Mouse (Mus musculus): ENCODE data around the gene Abhd2.

Gene Abhd2

GRCm38 (mm10) chr7:79293605-79294232 is 20.7 kb downstream of the Abhd2 start:
- DNase-seq (ENCODE audit: low spot score), result no peak

GRCm38 (mm10) chr7:79294449-79294980 is 21.5 kb downstream of the Abhd2 start:
- DNase-seq (ENCODE audit: low spot score), result no peak

DNA sequence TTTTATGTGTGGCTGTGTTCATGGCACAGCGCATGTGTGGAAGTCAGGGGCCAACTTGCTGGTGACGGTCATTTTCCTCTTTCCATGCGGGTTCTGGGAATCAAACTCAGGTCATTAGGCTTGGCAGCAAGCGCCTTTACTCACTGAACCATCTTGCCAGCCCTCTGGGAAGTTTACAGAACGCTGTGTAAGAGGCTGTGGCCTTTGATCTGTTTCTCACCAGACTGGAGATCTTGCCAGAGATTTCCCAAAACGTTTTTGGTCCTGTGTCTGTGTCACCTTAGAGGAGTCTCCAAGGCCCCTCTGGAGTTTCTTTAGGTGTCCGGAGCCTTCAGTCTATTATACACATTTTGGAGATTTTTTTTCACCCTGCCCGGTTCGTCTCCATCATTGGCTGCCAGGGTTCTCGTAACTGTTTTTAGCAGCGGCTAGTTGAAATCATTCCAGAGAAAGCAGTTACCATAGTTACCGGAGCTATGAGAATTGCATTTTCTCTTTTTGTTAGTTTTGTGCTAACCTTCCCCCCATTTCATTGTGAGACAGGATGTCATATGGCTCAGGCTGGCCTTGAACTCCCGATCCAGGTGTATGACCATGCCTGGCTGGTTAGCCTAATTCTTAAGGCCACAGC is 22.3 kb downstream of the Abhd2 start:
- DNase-seq (ENCODE audit: low spot score), result no peak

GRCm38 (mm10) chr7:79298681-79299080 is 25.7 kb downstream of the Abhd2 start:
- no peak for DNase-seq (ENCODE audit: low spot score)

DNA sequence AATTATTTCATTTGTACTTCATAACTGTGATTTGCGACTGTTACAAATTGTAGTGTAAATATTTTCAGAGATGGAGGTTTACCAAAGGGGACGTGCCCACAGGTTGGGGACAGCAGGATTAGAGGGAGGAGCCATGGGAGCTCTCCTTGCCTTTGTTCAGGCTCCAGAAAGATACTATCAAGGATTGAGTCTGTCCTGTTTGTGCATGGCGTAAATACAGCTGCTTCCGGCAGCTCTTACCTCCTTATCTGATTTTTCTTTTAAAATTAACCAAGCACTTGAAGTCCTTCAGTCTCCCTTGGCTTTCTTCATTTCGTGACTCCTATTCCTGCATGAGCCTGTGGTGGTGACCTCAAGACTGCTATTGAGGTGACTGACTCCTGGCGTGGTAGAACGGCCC is 26.5 kb downstream of the Abhd2 start:
- peak; percentile 51 for DNase-seq (ENCODE audit: low spot score)

GRCm38 (mm10) chr7:79300432-79301151 is 27.6 kb downstream of the Abhd2 start:
- peak; percentile 77 for DNase-seq (ENCODE audit: low spot score)

- DNase-seq (ENCODE audit: low spot score), result no peak
Measured at GRCm38 (mm10) chr7:79302145-79302544, 29.1 kb downstream of the Abhd2 start.

- no peak for DNase-seq (ENCODE audit: low spot score)
Measured at GRCm38 (mm10) chr7:79302586-79302985, 29.6 kb downstream of the Abhd2 start.

- DNase-seq (ENCODE audit: low spot score), result no peak
Measured at GRCm38 (mm10) chr7:79303183-79303761, 30.3 kb downstream of the Abhd2 start.

GRCm38 (mm10) chr7:79308455-79309030 is 35.5 kb downstream of the Abhd2 start:
- DNase-seq (ENCODE audit: low spot score), result no peak

- no peak for DNase-seq (ENCODE audit: low spot score)
Measured at GRCm38 (mm10) chr7:79309247-79310190, 36.5 kb downstream of the Abhd2 start.

GRCm38 (mm10) chr7:79310191-79310555 is 37.2 kb downstream of the Abhd2 start:
- no peak for DNase-seq (ENCODE audit: low spot score)

DNA sequence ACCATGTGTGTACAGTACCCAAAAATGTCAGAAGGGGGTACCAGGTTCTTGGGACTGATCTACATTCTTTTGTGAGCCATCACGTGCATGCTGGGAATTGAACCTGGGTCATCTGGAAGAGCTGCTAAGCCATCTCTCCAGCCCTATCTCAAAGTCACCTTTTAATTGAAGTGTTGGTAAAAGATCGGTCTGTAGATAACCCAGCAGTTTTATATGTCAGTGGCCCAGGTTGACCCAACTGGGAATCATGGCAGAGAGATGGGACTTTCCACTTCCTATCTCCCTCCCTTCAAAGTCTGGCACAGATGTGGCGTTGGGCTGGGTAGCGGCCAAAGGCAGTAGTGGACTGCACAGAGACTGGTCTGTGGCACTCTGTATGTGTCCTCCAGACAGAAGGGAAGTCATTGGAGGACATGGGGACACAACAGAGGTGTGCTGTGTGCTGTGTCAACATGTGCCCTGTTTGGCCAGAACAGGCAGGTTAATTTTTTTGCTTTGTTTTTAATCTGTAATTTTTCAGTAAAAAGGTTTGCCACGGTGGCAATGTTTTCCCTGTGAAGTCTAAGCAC is 38.5 kb downstream of the Abhd2 start:
- no peak for DNase-seq (ENCODE audit: low spot score)

DNA sequence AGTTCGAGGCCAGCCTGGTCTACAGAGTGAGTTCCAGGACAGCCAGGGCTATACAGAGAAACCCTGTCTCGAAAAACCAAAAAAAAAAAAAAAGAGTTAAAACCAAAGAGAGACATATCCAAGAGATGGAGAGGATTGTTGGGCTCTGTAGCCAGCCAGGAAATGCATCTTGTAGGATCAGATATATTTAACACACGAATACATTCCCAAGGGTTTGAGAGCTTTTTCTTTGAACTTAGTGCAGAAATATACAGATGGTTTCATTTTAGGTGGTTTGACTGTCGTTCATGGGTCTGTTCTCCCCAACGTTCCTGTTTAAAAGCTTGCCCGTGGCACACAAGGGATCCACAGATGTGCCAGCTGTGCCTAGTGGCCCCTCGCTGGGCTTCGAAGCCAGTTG is 39.2 kb downstream of the Abhd2 start:
- no peak for DNase-seq (ENCODE audit: low spot score)

DNA sequence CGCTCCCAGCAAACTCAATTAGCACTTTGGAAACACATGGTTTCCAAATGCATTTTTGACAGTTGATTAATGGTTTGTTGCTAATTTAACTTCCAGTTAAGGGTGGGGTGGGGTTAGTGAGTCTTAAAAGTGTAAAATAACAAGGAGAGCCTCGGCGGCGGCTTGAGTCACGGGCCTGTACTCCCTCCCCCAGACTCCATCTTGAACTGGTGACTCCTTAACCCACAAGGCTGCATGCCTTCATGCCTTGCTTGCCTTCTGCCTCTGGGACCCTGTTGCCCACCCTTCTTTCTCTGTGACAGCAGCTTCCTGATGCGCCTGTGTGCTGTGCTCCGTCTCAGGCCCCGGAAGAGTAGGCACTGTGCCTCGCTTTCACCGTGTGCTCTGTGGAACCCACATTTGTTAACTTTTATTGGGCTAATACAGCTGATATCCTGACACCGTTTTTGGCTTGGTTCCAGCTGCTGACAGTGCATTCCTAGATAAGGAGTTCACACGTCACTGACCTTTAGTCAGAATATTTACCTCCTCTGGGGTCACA is 40.6 kb downstream of the Abhd2 start:
- peak; percentile 72 for DNase-seq (ENCODE audit: low spot score)

- DNase-seq (ENCODE audit: low spot score), result no peak
Measured at GRCm38 (mm10) chr7:79314517-79314916, 41.5 kb downstream of the Abhd2 start.

DNA sequence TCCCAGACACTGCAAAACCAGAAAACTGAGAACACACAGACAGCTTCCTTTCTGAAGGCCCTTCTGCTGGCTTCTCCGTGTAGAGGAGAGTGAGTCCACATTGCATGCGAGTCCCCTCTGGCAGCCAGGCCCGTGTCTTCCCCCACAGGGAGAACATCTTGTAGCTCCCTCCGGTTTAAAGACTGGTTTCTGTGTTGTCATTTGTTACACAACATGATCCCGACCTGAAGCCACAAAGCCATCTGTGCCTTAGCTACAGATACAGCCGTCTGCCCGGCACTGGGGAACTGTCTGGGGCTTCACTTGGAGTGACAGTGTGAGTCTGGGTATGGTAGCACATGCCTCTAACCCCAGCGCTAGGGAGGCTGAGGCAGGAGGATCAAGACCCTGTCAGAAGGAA is 42.1 kb downstream of the Abhd2 start:
- DNase-seq (ENCODE audit: low spot score), result no peak

GRCm38 (mm10) chr7:79316069-79316695 is 43.2 kb downstream of the Abhd2 start:
- no peak for DNase-seq (ENCODE audit: low spot score)

DNA sequence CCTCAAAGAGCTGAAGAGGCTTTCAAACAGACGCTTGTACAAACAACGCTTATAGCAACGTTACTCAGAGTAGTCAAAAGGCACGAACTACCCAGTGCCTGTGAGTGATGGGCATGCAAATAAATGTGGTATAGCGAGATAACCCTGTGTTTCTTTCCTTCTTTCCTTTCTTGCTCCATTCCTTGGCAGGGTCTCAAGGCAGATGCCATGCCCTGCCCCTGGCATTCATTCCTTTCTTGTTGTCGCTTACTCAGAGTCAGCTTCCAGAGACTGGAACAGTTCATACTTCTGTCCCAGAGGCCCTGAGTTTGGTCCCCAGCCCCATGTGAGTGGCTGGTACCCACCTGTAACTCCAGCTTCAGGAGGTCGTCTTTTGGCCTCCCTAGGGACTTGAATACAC is 44.6 kb downstream of the Abhd2 start:
- DNase-seq (ENCODE audit: low spot score), result peak; percentile 33

All from MN1 (cell line).